Mouse (Mus musculus) lung, embryonic 16.5 days (tissue): Measurements from ENCODE around the gene Skor1. TPM values are rescaled to one million over a fixed set of nuclear protein-coding genes. Genes with fewer than 3 reads are reported as not detected.

Source experiments
- ATAC-seq: fragments of 200-750 bp; cut with Nextera tagmentation; 2 replicates; pipeline ENCODE4 v1.8.0; 2017; ENCODE audit warnings: low read depth, mild to moderate bottlenecking, moderate library complexity
- H3K27ac ChIP-seq: fragments of 300-500 bp; sonication (generic); 2 replicates; pipeline ENCODE4 v1.5.1; 2014; ENCODE audit warnings: mild to moderate bottlenecking, control low read depth, low read length
- H3K27me3 ChIP-seq: fragments of 300-500 bp; sonication (generic); 2 replicates; pipeline ENCODE4 v1.6.1; 2014; ENCODE audit warnings: low read depth, low read length, mixed read lengths; ENCODE audit not compliant: control insufficient read depth, insufficient read depth
- H3K36me3 ChIP-seq: fragments of 300-500 bp; sonication (generic); 2 replicates; pipeline ENCODE4 v1.6.1; 2014; ENCODE audit warnings: low read length; ENCODE audit not compliant: control insufficient read depth, insufficient read depth
- H3K4me1 ChIP-seq: fragments of 300-500 bp; sonication (generic); replicated peaks from 2 replicates; pipeline ENCODE4 v1.6.1; 2014; ENCODE audit warnings: low read length, mixed read lengths; ENCODE audit not compliant: control insufficient read depth, insufficient read depth
- H3K4me2 ChIP-seq: fragments of 300-500 bp; sonication (generic); 2 replicates; pipeline ENCODE4 v1.6.1; 2014; ENCODE audit warnings: low read depth, low read length, control low read depth
- H3K4me3 ChIP-seq: fragments of 300-500 bp; sonication (generic); 2 replicates; pipeline ENCODE4 v1.5.1; 2014; ENCODE audit warnings: mild to moderate bottlenecking, low read length, control low read depth
- H3K9ac ChIP-seq: fragments of 300-500 bp; sonication (generic); 2 replicates; pipeline ENCODE4 v1.6.1; 2014; ENCODE audit warnings: low read length, control low read depth
- H3K9me3 ChIP-seq: fragments of 300-500 bp; sonication (generic); 2 replicates; pipeline ENCODE4 v1.6.1; 2016; ENCODE audit warnings: low read length; ENCODE audit not compliant: control insufficient read depth
- WGBS: fragments of 180-500 bp; shearing (Covaris S2); extraction: QIAGEN DNeasy Blood & Tissue Kit; methylation state at CpG from one replicate; pipeline ENCODE4 v1.1.7; 2014; 5-methylcytosine and 5-hydroxymethylcytosine counted together
- polyA plus RNA-seq: library from polyadenylated mRNA; unstranded; fragments of >200 nt; fragmentation: Nextera tagmentation; extraction: Ambion mirVana; gene quantifications from 2 replicates; pipeline ENCODE4 v1.2.1, GENCODE M21; 2015

The Skor1 gene
- polyA plus RNA-seq, 1 experiment from 2014 or later = not detected

DNA sequence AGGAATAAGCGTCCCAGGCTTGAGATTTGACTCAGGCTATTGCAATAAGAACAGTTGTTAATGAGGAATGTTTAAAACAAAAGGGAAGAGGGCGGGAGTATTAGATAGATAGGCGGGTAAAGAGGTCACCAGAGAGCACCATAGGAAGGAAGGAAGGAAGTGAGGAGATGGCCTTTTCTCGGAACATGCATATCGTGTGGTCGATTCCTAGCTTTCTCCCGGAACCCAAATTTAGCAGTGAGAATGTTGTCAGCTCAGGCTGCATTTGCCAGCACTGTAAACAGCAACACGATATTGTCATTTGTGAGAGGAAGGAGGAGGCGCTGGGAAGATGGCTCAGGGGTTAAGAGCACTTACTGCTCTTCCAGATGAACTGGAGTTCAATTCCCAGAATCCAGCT lies 24.2 kb downstream of the Skor1 start:
- H3K36me3 ChIP-seq = no peaks in the 10 kb centered on the region
- H3K9me3 ChIP-seq = no peaks in the 10 kb centered on the region
- H3K4me3 ChIP-seq = 0 out of 2 replicates have a peak overlapping the region, but pooled peaks have one; percentile 5
- H3K9ac ChIP-seq = no peak overlapping the region
- WGBS = 39% methylated on average over 9 of the region's 9 CpGs
- peaks cover 6% of the 10 kb centered on the region; the same call in 1 of the 2 replicates for H3K4me1 ChIP-seq
- H3K4me2 ChIP-seq = no peak overlapping the region
- H3K27me3 ChIP-seq = no peaks in the 10 kb centered on the region
- no peak overlapping the region for H3K27ac ChIP-seq
- ATAC-seq = no peak

DNA sequence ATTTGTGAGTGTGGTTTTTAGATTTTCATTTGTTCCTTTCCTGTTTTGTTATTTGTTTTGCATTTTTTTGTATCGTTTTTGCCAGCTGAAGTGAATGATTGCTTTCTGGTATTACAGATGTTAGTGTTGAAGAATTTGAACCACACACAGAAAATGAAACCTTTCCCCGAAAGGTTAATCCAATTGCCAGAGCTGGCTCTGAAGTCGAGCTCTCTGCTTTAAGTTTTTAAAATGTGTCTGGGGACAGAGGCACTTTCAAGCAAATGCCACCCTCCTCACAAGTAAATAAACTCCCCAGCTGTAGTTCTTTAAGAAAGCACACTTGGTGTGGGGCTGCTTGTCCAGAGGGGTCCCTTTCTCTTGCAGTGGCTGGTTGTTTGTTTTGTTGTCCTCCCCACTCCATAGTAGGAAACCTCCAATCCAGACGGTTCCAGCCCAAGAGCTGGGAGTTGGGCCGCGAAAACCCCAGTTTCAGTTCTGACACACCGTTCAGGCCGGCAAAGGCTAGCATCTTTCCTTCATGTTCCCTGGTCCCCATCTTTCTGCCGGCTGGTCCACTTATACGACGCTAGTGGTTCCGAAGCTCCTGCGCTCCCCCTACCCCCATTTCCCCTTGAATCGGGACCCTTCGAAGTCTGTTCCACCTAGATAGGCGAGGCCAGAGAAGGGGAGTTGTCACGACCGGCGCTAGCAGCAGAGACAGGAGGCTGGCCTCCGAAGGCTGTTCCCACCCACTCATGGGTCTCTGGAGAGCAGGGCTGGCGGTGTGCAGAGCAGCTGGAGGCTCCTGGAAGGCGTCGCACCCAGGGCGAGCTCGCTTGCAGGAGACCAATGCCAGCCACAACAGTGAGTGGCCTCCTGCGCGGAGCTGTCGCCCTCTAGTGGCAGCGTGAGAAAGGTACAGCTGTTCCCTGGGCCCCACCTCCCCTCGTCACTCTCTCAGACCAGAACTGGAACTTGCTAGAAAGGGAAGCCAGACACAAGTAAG lies 25.0 kb downstream of the Skor1 start:
- Histone ChIP-seq H3K4me2 (peak overlapping the region; percentile 69), H3K27me3 (no peaks in the 10 kb centered on the region), H3K9ac (peak overlapping the region; percentile 72), H3K9me3 (no peaks in the 10 kb centered on the region), H3K36me3 (no peaks in the 10 kb centered on the region), H3K4me3 (peak overlapping the region; percentile 54), H3K27ac (peak overlapping the region; percentile 89), H3K4me1 (peaks cover 6% of the 10 kb centered on the region; the same call in 1 of the 2 replicates)
- ATAC-seq = peak; percentile 99
- WGBS = 4% methylated on average over 30 of the region's 30 CpGs

DNA sequence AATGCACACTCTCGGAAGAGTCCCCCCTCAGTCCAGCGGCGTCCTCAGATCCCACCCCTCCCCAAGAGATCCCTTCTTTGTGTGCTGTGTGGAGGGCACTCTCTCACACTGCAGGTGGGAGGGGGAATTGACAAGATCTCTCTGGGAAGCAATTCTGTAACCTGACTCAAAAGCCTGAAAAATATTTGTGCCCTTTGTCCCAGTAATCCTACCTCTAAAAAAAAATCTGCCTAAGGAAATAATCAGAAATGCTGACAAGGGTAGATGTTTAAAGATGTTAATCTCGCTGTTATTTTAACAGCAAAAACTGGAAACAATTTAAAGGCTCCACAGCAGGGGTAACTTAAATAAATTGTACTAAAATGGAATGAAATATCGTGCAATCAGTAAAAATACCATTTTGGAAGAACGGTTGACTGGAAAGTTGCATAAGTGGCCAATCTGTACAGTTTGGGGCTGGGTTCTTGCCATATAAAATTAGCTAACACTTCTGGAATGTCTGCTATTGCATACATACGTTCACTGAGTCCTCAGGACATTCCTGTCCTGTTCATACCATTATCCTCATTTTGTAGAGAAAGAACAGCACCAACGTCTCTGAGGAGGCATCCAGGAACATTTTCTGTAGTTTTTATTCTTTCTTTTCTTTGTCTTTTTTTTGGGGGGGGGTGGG lies 26.5 kb downstream of the Skor1 start:
- Histone ChIP-seq H3K4me1 (peaks cover 6% of the 10 kb centered on the region; the same call in 1 of the 2 replicates), H3K9ac (no peak overlapping the region), H3K27ac (0 out of 2 replicates have a peak overlapping the region, but pooled peaks have one; percentile 19), H3K4me3 (no peak overlapping the region), H3K9me3 (no peaks in the 10 kb centered on the region), H3K4me2 (no peak overlapping the region), H3K36me3 (no peaks in the 10 kb centered on the region), H3K27me3 (no peaks in the 10 kb centered on the region)
- no peak for ATAC-seq
- 42% methylated on average over 8 of the region's 8 CpGs for WGBS

DNA sequence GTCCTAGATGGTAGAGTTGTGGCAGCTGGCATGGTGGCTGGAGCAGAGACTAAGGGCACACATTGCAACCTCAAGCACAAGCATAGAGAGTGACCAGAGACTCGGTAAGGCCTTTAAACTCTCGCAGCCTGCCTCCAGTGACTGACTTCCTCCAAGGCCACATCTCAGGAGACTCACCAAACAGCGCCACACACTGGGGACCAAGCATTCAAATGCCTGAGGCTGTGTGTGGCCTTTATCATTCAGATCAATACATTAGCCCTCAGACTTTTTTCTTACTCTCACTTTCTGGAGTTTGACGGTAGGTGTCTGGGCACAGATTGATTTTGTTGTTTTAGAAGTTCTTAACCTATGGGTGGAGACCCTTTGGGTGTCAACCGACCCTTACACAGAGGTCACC lies 30.4 kb downstream of the Skor1 start:
- Histone ChIP-seq H3K36me3 (no peaks in the 10 kb centered on the region), H3K9me3 (no peaks in the 10 kb centered on the region), H3K4me3 (no peak overlapping the region), H3K27me3 (no peaks in the 10 kb centered on the region), H3K9ac (no peak overlapping the region), H3K27ac (no peak overlapping the region), H3K4me2 (no peak overlapping the region), H3K4me1 (peaks cover 3% of the 10 kb centered on the region; the same call in 1 of the 2 replicates)
- 63% methylated on average over 5 of the region's 5 CpGs for WGBS
- ATAC-seq = no peak

DNA sequence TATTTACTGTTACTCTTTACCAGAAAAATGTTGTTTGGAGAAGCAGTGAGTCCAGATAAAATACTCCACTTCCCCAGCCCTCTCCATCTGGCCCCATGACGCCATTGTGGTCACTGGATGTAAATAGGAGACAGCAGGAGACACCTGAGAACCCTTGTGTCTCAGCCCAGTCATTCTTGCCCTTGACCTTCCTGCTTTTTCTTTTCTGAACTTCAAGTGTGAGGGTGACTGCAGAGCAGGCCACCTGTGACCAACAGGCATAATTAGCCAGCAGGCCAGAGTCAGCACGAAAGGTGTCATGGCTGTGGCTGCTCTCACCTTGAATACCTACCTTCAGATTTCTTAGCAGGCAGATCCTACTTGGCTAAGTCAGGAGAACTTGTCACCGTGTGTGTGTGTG lies 36.2 kb downstream of the Skor1 start:
- H3K27me3 ChIP-seq = no peaks in the 10 kb centered on the region
- H3K9ac ChIP-seq = no peak overlapping the region
- H3K4me3 ChIP-seq = no peak overlapping the region
- H3K4me2 ChIP-seq = no peak overlapping the region
- no peaks in the 10 kb centered on the region for H3K36me3 ChIP-seq
- H3K4me1 ChIP-seq = peaks cover 10% of the 10 kb centered on the region; the same call in 1 of the 2 replicates
- H3K27ac ChIP-seq = no peak overlapping the region
- no peak for ATAC-seq
- H3K9me3 ChIP-seq = no peaks in the 10 kb centered on the region
- WGBS = 43% methylated on average over 3 of the region's 3 CpGs

DNA sequence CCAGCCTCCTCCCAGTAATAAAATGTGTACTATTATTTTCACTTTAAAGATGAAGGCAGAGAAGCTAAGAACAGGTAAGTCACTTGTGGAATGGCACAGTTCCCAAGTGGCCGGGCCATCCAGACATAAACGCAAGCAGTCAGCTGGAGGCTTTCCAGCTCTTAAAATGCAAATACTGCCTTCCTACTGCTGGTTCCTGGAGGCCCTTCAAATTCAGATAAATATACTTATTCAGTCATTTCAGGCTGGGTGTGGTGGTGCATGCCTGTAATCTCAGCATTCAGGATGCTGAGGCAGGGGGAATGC lies 39.0 kb downstream of the Skor1 start:
- peak; percentile 63 for ATAC-seq
- Histone ChIP-seq H3K4me3 (peak overlapping the region; percentile 58), H3K4me1 (peaks cover 10% of the 10 kb centered on the region; the same call in 1 of the 2 replicates), H3K4me2 (peak overlapping the region; percentile 55), H3K9ac (no peak overlapping the region; the same call in 1 of the 2 replicates), H3K9me3 (no peaks in the 10 kb centered on the region), H3K27ac (peak overlapping the region; percentile 99), H3K36me3 (no peaks in the 10 kb centered on the region), H3K27me3 (no peaks in the 10 kb centered on the region)
- 0% methylated on average over 2 of the region's 2 CpGs for WGBS

DNA sequence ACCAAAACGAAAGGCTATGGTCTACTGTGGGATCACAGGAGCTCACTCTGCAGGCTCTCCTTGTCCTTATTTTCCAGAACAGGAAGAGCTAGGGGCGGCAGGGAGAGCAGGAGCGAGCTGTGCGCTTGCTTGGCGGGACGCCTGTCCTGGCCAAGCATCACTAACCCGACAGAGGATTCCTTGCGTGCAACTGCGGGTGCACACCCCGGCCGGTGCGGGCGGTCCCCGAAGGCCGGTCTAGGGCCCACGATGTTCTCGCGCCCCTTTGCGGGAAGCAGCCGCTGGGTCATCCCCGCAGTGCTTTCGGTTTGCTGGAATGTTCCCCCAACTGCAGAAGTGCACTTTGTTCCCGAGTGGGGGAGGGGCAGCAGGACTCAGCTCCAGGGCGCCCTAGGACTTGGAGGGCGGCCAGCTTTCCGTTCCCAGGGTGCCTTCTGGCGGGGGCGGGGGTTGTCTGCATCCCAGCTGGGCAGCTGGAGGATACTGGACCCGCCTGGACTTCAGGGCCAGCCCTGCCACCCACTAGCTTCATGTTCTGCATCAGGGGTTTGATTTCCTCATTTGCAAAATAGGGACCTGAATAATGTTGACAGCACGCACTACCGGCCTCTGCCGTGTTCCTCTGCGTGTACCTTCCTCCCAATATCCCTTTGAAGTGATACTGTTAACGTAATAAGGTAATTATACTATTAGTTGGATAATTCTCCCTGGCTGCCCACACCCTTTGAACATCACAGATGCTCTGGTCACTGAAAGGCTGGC lies 39.6 kb downstream of the Skor1 start:
- Histone ChIP-seq H3K27ac (peak overlapping the region; percentile 99), H3K4me3 (peak overlapping the region; percentile 58), H3K36me3 (no peaks in the 10 kb centered on the region), H3K27me3 (no peaks in the 10 kb centered on the region), H3K9ac (peak overlapping the region; percentile 78), H3K4me2 (peak overlapping the region; percentile 55), H3K9me3 (no peaks in the 10 kb centered on the region), H3K4me1 (peaks cover 10% of the 10 kb centered on the region; the same call in 1 of the 2 replicates)
- ATAC-seq = peak; percentile 94
- WGBS = under 1% methylated on average over 34 of the region's 34 CpGs

DNA sequence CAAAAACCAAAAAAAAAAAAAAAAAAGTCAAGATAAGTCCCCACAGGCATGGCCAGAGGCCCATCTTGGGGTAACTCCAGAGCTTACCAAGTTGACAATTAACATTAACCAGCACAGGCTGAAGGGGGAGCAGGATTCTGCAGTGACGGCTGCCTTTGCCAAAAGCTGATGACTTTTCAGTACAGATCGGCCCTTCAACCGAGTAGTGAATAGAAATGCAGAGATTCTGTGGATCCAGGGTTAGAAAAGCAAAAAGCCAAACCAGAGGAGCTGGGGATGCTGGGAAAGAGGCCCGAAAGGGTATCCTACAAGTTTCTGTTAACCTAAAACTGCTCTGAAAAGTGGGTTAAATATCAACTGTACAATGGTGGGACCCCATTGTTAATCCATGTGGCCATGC lies 40.2 kb downstream of the Skor1 start:
- Histone ChIP-seq H3K9ac (peak overlapping the region; percentile 78), H3K27me3 (no peaks in the 10 kb centered on the region), H3K4me2 (peak overlapping the region; percentile 55), H3K4me3 (peak overlapping the region; percentile 58), H3K9me3 (no peaks in the 10 kb centered on the region), H3K27ac (peak overlapping the region; percentile 99), H3K36me3 (no peaks in the 10 kb centered on the region), H3K4me1 (peaks cover 10% of the 10 kb centered on the region; the same call in 1 of the 2 replicates)
- ATAC-seq = peak; percentile 53
- whole genome bisulfite sequencing = 25% methylated on average over 4 of the region's 4 CpGs
